Mouse (Mus musculus): ENCODE measurements around the gene Plcb1.

The Plcb1 gene

DNA sequence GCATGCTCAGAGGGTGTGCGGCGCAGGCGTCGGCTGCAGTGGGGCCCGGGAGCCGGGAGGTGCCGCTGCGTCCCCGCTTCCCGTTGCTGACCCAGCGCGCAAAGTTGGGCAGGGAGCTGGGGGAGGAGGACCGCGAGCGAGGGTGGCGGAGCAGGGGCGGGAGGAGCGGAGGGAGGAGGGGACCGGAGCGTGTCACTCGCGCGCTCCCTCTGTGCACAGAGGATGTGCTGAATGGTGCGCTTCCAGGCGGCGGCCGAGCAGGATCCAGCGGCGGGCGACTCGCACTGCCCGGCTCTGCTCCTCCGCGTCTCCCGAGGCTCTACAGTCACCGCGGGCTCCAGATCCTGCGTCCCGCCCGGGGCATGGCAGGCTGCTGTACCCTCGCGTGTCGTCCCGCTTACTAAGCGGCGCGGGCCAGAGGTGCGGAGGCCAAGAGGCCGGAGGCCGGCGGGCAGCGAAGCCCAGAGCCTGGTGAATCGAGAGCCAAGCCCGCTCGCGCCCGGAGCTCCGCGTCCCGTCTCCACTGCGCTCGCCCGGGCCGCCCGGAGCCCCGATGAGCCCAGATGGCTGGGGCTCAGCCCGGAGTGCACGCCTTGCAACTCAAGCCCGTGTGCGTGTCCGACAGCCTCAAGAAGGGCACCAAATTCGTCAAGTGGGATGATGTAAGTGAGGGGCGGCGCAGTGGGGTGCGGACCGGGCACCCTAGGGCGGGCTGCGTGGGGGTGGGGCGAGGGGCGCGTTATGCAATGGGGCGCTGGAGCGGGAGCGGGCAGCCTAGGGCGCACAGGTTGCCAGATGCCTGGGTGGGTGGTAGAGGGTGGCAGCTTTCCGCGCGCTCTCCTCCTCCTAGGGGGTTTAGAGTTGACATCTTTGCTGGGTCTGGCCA is at the start of gene Plcb1:
Gene Plcb1 (plus strand): TSS at position 98 of the 886 bp plus-strand sequence.
- peak; percentile 65 to 80 for DNase-seq (ENCODE audit: low spot score in 2 of 2)

DNA sequence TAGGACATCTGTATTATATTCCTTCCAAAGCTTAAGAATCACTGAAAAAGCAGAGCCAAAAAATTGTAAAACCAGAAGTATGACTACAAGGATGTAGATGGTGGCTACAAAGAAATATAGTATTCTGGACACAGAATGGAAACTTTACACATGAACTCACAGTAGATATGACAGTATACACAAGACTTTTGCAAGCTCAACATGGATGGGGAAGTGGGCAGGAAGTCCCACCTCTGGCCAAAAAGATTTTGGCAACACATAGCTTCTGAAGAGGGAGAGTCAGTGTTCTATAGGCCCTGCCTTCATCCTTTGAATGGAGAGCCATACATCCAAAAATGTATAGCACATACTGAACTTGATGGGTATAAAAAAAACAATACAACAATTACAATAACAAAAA is 30.3 kb upstream of the Plcb1 start:
- no peak for DNase-seq (ENCODE audit: low spot score in 2 of 2)

GRCm38 (mm10) chr2:134756086-134756485 is 29.8 kb upstream of the Plcb1 start:
- DNase-seq (ENCODE audit: low spot score in 2 of 2) = no peak

DNA sequence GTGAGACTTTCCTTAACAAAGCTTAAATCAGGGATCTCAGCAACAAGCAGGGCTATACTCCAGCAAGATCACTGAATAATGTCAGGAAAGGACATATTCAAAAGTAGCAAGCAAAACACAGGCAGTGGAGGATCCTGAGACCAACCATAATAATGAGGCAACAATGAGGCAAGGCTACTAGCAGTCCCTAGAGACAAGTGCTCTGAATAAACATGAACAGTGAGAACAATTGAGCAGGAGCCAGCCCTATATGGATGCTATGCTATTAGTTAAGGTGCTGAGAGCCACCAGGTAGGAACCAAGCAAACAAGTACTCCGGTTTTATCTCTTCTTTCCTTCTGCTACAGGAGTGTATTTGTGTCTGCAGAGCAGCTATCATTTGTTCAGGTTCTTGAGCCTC is 24.8 kb upstream of the Plcb1 start:
- DNase-seq (ENCODE audit: low spot score in 2 of 2) = no peak

DNA sequence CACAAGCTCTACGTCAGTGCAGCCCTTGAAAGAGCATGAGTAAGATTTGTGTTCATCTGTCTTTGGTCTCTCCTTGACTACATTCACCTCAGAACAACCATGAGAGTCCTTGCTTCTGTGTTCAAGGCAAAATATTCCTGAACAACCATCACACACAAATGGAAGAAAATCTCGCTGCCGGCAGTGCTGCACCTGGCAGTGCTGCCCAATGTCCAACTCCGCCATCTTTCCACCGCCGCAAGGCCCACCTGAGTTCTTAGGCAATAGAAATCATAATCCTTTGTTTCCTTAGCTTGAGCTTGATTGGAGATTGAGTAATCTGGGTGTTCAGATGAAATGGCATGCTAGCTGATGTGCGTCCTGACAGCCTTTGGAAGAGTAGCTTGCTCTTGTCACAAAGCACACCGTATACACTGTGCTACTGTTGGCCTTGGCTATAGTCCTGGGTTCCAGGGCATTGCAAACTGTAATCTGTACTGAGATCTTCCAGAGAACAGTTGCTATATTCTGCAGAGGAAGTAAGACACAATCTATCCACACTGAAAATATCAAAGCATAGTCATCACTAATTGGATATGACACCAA is 22.4 kb upstream of the Plcb1 start:
- DNase-seq (ENCODE audit: low spot score in 2 of 2) = no peak

GRCm38 (mm10) chr2:134764506-134764905 is 21.4 kb upstream of the Plcb1 start:
- no peak for DNase-seq (ENCODE audit: low spot score in 2 of 2)

GRCm38 (mm10) chr2:134779826-134780225 is 6.0 kb upstream of the Plcb1 start:
- no peak for DNase-seq (ENCODE audit: low spot score in 2 of 2)

- DNase-seq (ENCODE audit: low spot score in 2 of 2) = no peak
Observed at GRCm38 (mm10) chr2:134780316-134780715, 5.6 kb upstream of the Plcb1 start.

DNA sequence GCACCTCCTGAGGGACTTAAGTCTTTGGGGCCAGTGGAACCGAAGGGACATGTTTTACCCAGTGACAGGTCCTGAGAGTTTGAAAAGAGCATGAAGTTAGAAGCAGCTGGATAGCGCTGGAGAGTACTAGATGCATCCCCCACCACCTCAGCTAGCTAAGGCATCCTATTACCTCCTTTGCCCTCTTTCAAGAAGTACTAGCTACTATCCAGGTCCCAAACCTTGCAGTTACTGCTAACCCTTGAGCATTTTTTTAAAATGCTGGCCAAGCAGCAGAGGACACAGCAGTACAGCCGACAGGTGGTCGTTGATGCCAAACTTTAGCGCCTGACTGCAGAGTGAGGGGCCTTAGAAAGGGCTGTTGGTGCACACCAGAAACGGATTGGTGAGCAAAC is 986 bp downstream of the Plcb1 start:
- no peak for DNase-seq (ENCODE audit: low spot score in 2 of 2)

DNA sequence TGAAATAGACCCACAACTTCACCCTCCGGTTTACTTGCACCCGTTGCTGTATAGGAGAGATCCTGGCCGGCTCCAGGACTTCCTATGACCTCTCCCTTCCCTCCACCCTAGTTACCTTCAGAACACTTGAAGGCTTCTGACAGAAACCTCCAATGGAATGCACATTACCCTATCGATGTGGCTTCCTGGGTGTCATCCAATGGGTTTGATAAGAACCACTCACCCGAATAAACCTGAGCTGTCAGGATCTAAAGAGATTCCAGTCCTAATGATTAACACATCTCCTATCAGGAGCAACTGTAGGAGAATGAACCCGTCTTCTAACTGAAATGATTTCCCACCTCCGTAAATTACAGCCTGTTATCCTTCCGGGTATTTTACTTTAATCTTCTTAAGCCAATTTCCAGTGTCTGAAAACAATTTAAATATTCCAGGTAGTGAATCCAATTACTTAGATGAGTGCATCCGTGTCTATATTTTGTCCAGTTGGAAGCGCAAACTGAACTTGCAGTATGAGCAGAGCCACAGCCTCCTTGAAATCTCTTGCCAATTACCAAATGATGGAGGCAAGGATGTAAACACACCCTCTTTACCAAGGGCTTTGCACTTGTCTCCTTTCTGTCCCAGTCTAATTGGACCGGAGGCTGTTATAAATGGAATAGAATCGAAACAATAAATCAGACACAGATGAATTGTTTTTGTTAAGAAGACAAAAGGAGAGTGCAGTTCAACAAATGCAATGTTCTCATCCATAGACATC is 1.6 kb downstream of the Plcb1 start:
- no peak for DNase-seq (ENCODE audit: low spot score in 2 of 2)

GRCm38 (mm10) chr2:134792926-134793325 is 7.1 kb downstream of the Plcb1 start:
- no peak for DNase-seq (ENCODE audit: low spot score in 2 of 2)

DNA sequence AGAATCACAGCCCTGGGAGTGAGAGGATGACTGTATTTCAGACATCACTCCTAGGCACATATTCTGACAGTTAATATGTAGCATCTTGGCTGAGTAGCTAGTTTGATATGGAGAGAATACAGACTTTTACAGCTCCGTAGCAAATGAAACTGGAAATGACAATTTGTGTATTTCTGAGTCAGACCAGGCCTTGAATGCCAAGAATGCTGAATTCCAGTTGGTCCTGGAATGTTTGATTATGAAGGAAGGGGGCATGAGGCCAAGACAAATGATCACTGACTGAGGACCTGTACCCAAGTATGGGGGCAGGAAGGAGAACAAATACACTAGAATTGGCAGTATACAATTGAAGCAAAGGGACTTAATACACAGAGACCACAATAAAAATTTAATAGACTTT is 14.4 kb downstream of the Plcb1 start:
- DNase-seq (ENCODE audit: low spot score in 2 of 2) = no peak

DNA sequence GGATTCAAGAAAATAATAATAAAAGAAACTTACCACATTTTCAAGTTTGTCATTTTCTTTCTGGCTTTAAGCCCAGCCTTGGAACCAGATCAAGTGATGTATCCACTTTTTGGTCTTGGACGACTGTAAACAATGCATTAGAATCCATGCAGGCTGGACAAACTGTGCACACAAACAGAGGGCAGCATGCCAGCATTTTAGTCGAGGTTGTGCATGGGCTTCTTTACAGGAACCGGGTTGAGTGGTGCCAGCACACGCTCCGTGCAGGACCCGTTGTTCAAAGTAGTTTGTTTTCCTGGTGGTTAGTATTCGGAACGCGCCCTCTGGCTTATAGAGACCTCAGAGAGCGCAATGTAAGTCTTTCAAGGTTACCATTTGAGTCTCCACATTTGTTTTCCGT is 30.5 kb downstream of the Plcb1 start:
- no peak for DNase-seq (ENCODE audit: low spot score in 2 of 2)

GRCm38 (mm10) chr2:134817058-134817840 is 31.4 kb downstream of the Plcb1 start:
- DNase-seq (ENCODE audit: low spot score in 2 of 2) = no peak

DNA sequence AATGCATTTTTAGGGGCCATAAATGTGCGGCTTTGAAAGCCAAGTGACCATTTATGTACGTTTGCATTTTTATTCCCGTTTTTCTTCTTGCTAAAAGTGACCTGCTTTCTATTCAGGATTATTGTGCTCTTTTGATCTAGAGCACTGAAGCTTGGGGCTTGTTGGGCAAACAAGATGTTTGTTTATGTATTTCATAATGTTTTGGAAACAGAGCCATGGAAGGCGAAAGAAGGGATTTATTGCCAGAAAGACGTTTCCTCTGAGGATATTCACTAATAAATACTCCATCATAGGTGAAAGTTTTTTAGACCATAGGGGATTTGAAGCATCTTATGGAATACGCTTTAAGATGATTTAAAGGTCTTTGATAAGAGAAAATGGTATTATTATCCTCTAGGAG is 35.3 kb downstream of the Plcb1 start:
- DNase-seq (ENCODE audit: low spot score in 2 of 2) = no peak

DNA sequence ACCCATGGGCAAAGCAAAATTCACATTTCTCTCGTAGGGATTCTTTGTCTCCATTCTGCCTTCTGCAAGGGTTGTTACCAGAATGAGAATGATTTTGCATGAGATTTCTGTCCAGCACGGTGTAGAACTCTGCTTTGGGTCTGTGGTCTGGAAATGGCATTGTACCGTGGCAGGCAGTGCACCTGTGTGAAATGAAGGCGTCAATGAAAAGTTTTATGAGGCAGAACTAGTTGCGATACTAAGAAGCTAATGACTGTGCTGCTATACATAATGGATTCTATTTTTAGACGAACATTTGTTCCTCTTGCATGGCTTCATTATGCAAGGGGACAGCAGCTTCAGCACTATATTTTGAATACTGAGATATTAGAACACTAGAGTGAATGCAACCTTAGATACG is 39.8 kb downstream of the Plcb1 start:
- DNase-seq (ENCODE audit: low spot score in 2 of 2) = no peak

- DNase-seq (ENCODE audit: low spot score in 2 of 2) = no peak
Observed at GRCm38 (mm10) chr2:134826111-134827005, 40.5 kb downstream of the Plcb1 start.

DNA sequence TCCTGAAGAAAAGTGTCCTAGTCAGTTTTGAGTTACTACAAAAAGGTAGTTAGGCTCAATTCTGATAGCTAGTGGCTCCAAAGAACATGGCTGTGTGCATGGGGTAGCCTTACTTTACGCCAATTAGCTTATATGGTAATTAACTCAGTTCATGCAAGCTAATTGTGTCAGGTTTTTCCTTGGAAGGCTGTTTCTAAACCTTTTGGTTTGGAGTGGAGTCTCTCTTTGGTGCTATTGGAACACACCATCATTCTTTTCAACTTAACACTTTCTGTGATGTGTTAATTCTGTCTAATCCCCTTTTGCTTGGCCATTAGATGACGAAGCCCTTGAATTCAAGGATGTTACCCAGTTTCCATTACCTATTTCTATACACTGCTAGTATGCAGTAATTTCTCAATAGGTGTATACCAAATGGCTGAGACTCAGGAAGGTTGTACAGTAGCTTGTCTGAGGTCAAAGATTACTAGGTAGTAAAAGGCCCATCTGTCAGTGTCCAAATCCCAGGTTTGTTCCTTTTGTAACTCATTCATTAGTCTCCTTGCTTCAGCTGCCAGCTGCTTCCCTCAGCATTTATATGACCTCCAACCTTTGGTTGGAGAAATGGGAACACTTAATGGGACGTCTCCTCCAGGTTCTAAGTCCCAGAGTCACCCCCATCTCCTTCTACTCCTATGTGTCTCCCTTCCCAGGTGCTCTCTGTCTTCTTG is 42.1 kb downstream of the Plcb1 start:
- DNase-seq (ENCODE audit: low spot score in 2 of 2) = no peak

- no peak for DNase-seq (ENCODE audit: low spot score in 2 of 2)
Observed at GRCm38 (mm10) chr2:134831861-134832260, 46.0 kb downstream of the Plcb1 start.

DNA sequence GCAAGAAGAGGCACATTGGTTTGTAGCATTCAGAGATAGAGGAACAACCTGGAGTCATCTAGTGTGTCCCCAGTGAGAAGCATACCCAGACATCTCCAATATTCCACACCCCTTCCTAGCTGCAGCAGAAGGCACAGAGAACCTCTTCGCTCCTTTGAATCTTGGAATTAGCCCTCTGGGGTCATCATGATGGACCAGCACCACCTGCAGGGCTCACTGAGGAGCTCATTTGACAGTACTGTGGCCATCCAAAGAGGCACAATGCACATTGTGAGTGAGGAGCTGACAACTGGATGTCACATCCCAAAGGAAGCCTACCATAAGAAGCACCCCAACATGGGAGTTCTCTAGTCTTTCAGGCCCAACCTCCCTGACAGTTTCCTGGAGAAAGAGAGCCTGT is 50.2 kb downstream of the Plcb1 start:
- DNase-seq (ENCODE audit: low spot score in 2 of 2) = no peak

Measured in urinary bladder, adult 18-20 months (tissue).